Mouse (Mus musculus) bone marrow macrophage, adult 2 months (primary cell): Measurements from ENCODE around the gene Asnsd1. TPM values are rescaled to one million over a fixed set of nuclear protein-coding genes. Genes with fewer than 3 reads are reported as not detected.
A peak's percentile ranks its signal among the peaks of the same experiment; 100 is the strongest.
"Not testable (repeated sequence)": the region's sequence is repeated elsewhere in the genome, so short reads cannot be mapped to it uniquely, and the experiment has no call there.

Experiments used
- H3K27ac ChIP-seq: 2 replicates; pipeline ENCODE4 v1.5.1; 2012; ENCODE audit warnings: low read depth, low read length; ENCODE audit not compliant: insufficient read depth
- H3K4me1 ChIP-seq: 2 replicates; pipeline ENCODE4 v1.6.1; 2012; ENCODE audit warnings: low read length; ENCODE audit not compliant: control insufficient read depth, insufficient read depth
- H3K4me3 ChIP-seq: 2 replicates; pipeline ENCODE4 v1.5.1; 2012; ENCODE audit warnings: mild to moderate bottlenecking, low read length, moderate library complexity; ENCODE audit not compliant: insufficient read depth
- CTCF ChIP-seq: IDR thresholded peaks from 2 replicates; pipeline ENCODE4 v1.5.1; 2012; ENCODE audit warnings: low read depth, mild to moderate bottlenecking, low read length, moderate library complexity
- POLR2A ChIP-seq: IDR thresholded peaks from 2 replicates; pipeline ENCODE4 v1.6.1; 2012; ENCODE audit warnings: mild to moderate bottlenecking, low read depth, low read length, borderline replicate concordance
- polyA plus RNA-seq: library from polyadenylated mRNA; stranded (reverse); fragments of >200 nt; gene quantifications from 2 replicates; pipeline ENCODE4 v1.2.4, GENCODE M21; 2012; ENCODE audit not compliant: missing spikeins, insufficient read depth, insufficient read length

The Asnsd1 gene
- polyA plus RNA-seq: 56.5 and 70.1 TPM in 2 replicates

DNA sequence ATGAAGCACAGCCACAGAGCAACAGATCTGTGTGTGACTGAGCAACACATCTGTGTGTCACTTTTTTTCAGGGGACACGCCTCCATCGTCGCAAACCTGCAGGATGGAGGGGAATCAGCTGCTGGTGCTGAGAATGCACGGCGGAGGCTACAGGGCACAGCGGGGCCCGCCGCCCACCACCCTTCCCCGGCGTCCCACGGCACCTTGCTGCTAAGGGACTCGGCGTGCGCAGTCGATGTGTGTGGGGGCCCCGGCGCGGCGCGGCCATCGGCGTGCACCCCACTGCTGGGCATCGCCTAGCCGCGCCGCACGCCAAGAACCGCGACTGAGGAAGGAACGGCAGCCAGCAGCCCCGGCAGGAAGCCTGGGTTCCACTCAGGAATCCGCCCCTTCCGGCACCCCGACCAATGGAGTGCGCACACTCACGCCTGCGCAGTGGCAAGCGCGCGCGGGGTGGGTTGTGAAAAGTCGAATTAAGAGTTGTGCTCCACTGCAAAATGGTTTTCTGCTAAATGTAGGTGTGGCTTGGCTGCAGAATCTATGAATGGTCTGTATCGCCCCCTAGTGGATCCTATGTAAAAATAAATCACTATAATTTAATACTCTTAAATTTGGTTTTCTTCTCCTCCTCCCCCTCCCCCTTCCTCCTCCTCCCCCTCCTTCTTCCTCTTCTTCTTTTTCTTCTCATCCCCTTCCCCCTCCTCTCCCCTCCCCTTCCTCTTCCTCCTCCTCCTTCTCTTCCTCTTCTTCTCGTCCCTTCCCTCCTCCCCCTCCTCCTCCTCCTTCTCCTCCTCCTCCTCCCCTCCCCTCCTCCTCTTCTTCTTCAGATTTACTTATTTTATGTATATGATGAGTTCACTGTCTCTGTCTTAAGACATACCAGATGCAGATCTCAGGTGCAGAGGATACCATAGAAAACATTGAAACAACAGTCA is at the start of gene Asnsd1, which contains the start of the genes Asdurf and Gm28551:
Asnsd1 (minus strand) TSS at position 426 of the 935 bp plus-strand sequence.
Asdurf (minus strand) TSS at position 293 of the 935 bp plus-strand sequence.
Gm28551 (minus strand) TSS at position 341 of the 935 bp plus-strand sequence.
- Histone ChIP-seq H3K4me1 (no peaks in the 10 kb centered on the region), H3K27ac (peak within 1 kb of the TSS; percentile 51), H3K4me3 (peak within 1 kb of the TSS; percentile 71)
- TF ChIP-seq CTCF: no peak
- TF ChIP-seq POLR2A: no peak

DNA sequence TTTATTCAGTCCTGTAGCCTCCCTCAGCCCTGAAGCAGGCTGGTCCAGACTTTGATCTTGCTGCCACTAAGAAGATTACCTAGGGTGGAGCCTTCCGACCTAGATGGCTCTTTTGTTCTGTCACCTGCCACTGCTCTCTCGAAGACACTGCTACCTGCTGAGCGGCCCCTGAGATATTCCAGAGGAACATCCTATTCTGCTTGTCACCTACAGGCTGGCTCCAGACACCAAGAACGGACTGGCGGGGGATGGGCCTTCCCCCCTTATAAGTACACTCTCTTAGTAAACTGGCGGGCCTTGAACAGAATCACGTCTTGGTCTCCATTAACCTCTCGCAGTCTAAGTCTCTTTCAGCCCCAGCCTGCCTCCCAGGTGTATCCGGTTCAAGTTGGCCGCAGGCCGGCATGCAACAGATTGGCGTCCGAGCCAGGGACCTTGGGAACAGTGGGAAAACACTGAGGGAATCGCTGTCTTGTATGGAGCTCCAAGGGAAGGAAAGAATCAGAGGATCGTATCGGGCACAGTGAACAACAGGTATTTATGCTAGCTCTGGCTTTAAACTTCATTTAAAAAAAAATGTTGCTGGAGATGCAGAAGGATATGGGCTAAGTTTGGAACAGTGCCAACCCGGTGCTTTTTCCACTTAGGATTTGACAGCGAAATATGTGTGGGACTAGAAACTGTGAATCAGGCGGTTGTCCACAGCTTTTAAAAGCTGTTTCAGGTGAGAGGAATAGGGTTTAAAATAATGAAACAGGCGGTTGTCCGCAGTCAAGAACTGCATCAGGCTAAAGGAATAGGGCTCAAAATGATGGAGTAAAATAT is 41.6 kb upstream of the Asnsd1 start:
- H3K4me1 ChIP-seq, H3K27ac ChIP-seq, H3K4me3 ChIP-seq: not testable (repeated sequence)

DNA sequence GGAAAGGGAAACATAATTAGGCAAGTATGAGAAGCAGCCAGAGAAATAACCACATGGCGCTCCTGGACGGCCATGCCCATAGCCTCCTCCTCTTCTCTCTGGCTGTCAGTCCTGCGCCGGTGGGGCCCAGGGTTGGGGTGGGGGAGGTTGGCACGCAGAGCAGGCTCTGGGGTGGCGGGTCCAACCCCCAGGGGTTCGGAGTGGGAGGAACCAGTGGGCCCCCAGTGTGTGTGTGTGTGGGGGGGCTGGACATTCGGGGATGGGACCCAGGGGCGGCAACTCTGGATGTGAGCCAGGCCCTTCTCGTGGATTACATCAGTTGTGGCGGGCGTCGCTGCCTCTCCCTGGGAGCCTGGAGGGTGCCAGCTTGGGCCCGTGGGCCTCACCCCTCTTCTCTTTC is 36.2 kb upstream of the Asnsd1 start:
- no peak overlapping the region for H3K27ac ChIP-seq
- TF ChIP-seq CTCF (no peak), POLR2A (no peak)
- no peaks in the 10 kb centered on the region for H3K4me1 ChIP-seq
- no peak overlapping the region for H3K4me3 ChIP-seq

DNA sequence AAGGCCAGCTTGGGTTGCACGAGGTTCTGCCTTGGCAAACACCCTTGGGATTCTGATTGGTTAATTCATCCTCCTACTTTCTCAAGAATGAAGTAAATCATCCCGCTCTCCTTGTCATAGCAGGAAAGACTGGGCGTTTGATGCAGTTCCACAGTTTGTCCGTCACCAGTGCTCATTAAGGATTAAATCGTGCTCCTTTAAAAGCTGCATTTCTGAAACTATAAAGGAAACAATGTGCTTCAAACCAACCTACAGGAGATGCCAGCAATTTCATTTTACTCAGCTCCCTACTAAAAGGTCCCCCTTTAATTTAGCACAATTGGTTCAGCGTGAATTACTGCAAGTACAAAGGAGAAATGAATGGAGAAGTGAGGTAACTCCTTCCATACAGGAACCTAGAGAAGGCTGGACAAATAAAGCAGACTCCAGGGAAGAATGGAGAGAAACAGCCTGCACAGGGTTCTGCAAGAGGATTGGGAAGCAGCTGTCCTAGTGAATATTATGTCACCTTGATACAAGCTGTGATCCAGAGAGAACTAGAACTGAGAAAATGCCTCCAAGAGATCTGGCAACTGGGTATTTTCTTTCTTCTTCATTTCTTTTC is 31.6 kb upstream of the Asnsd1 start:
- no peak for TF ChIP-seq POLR2A
- TF ChIP-seq CTCF: no peak
- Histone ChIP-seq H3K4me3 (no peak overlapping the region), H3K4me1 (no peaks in the 10 kb centered on the region), H3K27ac (no peak overlapping the region)

DNA sequence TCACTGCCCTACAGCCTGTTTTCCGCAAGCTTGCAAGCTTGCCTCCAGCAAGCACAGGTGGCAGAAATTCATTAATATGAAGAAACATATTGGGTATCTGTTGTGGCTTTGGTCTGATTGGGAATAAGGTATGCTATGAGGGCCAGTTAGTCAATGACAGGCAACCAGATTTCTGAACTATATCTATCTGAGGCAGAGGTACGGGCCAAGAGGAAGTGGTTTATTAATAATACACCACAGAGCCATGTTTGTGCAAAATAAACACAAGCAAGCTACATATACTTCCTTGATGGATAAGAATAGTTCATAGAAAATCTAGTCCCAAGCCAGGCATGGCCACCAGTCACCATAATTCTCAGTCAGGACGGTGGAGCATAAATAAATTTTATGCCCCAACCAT is 25.2 kb upstream of the Asnsd1 start:
- TF ChIP-seq POLR2A (no peak), CTCF (no peak)
- H3K27ac ChIP-seq: no peak overlapping the region
- no peaks in the 10 kb centered on the region for H3K4me1 ChIP-seq
- H3K4me3 ChIP-seq: no peak overlapping the region

DNA sequence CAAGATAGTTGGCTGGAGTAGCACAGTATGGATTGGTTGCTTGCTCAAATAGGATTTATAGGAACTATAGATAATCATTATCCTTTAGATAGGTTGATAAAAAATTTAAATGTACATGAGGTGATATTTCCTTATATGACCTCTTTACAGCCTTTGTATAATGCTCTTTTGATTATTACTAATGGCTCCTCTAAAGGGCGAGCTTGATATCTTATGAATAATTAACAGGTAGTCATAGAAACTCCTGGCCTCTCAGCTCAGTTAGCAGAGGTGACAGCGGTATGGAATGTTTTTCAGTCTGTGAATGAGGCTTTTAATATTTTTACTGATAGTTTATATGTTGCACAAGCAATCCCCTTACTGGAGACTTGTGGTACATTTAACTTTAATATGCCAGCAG is 23.4 kb upstream of the Asnsd1 start:
- H3K4me1 ChIP-seq, H3K4me3 ChIP-seq, H3K27ac ChIP-seq: not testable (repeated sequence)

DNA sequence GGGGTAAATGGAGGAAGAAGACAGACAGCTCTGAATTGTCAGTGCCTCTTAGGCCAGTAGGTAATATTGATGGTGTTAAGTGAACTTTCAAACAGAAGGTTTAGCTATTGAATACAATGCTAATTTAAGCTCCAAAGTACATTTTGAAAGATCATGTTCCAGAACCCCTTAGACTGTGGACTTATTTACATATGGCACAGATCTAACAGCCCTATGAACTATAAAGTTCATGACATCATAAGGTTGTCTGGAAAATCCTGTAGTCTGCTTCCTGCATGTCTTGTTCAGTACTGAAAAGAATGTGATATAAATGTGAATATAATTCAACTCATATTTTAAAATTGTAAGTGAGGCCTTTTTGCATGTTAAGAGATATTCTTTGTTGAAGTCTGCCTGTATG is 6.4 kb upstream of the Asnsd1 start:
- no peak overlapping the region for H3K4me3 ChIP-seq
- no peak overlapping the region for H3K27ac ChIP-seq

DNA sequence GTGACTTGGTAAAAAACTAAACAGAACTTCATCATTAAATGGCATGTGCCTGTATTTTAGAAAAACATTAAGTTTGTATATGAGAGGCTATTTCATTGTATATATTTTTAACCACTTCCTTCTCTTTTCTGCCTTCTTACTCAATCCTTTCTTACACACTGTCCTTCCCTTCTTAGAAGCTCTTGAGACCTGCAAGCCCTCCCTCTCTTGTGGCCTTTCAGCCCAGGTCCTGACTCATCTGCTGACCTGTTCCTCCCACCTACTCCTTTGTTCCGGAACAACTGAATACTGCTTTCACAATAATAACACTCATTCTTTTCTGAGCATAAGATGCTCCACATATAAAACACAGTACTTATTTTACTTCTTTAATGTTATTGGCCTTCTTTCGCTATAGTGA is 11.5 kb downstream of the Asnsd1 start:
- Histone ChIP-seq H3K4me3 (no peak overlapping the region), H3K27ac (no peak overlapping the region), H3K4me1 (no peaks in the 10 kb centered on the region)
- TF ChIP-seq POLR2A (no peak), CTCF (no peak)

More for the DNA sequence above, 6.4 kb upstream of the Asnsd1 start:
- H3K4me1 ChIP-seq: no peaks in the 10 kb centered on the region
- TF ChIP-seq POLR2A (no peak), CTCF (no peak)

DNA sequence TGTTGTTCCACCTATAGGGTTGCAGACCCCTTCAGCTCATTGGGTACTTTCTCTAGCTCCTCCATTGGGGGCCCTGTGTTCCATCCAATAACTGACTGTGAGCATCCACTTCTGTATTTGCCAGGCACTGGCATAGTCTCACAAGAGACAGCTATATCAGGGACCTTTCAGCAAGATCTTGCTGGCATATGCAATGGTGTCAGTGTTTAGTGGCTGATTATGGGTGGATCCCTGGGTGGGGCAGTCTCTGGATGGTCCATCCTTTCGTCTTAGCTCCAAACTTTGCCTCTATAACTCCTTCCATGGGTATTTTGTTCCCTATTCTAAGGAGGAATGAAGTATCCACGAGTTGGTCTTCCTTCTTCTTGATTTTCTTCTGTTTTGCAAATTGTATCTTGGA is 15.1 kb downstream of the Asnsd1 start:
- H3K4me3 ChIP-seq, H3K4me1 ChIP-seq, H3K27ac ChIP-seq: not testable (repeated sequence)

DNA sequence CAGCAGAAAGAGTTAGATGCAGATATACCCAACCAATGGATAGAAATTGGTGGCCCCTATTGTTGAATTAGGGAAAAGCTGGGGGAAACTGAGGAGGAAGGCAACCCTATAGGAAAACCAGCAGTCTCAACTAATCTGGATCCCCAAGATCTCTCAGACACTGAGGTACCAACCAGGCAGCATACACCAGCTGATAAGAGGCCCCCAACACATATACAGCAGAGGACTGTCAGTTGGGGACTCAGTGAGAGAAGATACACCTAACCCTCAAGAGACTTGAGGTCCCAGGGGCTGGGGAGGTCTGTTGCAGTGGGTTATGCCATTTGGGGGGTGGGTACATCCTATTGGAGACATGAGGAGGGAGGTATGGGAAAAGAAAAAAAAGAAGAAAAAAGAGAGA is 17.1 kb downstream of the Asnsd1 start:
- H3K4me1 ChIP-seq: no peaks in the 10 kb centered on the region
- H3K4me3 ChIP-seq: no peak overlapping the region
- TF ChIP-seq POLR2A: no peak
- H3K27ac ChIP-seq: no peak overlapping the region

DNA sequence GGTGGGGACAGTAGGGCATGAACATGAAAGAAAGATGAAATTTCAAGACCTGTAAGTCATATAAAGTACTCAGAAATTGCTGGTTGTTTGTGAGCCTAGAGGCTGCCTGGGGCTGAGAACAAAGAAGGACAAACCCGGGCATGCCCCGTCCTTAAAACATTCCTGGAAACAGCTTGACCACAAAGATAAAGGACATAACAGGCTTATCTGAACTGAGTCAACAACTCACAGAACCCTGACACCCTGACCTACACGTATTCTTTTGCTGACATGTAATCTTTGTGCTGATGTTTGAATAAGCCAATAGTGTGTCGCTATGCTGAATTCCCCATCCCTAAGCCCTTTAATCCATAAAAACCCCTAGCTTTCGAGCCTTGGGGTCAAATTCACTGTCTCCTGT is 19.0 kb downstream of the Asnsd1 start:
- not testable (repeated sequence) for H3K27ac ChIP-seq, H3K4me1 ChIP-seq

More for the DNA sequence above, 19.0 kb downstream of the Asnsd1 start:
- not testable (repeated sequence) for H3K4me3 ChIP-seq
